Mouse (Mus musculus): ENCODE results near the gene Cwc15. TPM values are rescaled to one million over a fixed set of nuclear protein-coding genes. Genes with fewer than 3 reads are reported as not detected.
A peak's percentile ranks its signal among the peaks of the same experiment; 100 is the strongest.
"Not testable (repeated sequence)": the region's sequence is repeated elsewhere in the genome, so short reads cannot be mapped to it uniquely, and the experiment has no call there.

Gene Cwc15
- 15.3 and 18.9 TPM in 2 replicates for polyA plus RNA-seq (2012; rRNA removed)

DNA sequence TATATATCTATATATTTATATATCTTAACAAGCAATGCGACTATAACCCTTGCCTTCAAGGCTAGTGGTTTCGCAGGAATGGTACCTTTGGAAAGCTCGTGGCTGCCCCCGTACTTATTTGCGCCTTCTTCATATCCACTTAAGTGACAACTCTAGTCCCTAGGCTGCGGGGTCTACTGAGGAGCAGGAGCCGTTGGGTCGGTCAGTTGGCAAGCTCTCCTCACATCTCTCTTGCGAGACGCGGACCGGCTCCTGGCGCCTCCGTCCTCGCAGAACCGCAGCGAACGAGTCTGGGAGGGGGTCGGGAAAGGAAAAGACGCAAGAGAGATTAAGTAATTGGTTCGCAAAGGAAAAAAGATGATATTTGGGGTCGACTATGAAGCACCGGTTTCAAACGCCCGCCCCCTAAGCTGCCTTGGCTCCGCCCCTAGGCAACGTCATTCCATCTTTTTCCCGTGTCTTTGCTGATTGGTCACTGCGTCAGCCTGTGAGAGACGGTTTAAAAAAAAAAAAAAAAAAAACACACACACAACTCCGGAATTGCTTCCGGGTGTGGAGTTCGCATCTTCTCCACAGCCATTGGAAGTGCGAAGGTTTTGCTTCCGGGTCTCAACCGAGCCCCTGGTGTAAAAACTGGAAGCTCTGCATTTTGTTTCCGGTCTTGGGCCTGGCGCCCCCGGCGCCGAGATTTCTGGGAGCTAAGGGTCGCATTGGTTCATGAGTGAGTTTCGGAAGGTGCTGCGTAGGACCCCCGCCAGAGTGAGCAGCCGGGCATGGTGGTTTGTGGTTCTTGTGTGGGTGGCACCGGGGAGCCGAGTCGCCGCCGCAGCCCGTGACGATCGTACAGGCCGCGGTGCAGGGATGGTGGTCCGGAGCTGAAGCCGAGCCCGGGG is at the start of gene Cwc15, which contains the start of gene Kdm4d:
Gene Cwc15, plus strand, starts transcription at position 595 of the 893 bp plus-strand sequence.
Gene Kdm4d, minus strand, starts transcription at position 460 of the 893 bp plus-strand sequence.
- DNase-seq (ENCODE audit: low read depth, low spot score) = peak; percentile 97
- WGBS = 1% methylated on average over 59 of the region's 59 CpGs

DNA sequence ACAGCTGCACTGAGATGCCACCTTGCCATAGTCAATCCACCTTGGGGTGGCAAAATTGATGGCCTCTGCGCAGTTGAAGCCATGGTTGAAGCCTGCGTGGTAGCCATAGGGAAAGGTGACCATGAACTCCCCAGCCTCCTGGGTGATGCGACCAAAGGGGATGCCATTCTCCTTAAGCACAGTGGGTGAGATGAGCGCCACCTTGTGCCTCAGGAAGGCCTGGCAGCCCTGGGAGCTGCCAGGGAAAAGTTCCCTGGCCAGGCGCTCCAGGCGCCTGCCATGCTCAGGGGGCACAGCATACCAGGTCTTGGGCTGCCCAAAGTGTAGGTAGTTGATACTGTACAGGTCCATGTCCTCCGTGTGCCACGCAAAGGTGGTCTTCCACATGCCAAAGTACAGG is 49.3 kb upstream of the Cwc15 start:
- WGBS = 61% methylated on average over 8 of the region's 8 CpGs
- not testable (repeated sequence) for DNase-seq (ENCODE audit: low read depth, low spot score)

DNA sequence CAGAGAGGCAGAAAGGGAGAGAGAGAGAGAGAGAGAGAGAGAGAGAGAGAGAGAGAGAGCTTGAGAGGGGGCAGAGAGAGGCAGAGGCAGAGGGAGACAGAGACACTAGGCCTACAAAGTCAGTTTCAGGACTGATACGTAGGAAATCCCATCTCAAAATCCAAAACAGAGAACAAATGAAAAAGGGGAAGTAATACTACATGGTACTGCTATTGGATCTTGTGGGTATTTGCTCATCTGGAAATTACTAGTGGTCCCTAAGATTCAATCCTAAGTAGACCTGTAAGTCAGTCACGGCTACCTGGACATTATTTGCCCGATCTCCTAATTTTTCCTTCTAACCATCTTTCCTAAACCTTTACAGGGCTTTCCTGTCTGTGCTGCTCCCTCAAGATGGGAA is 44.1 kb upstream of the Cwc15 start:
- no peak for DNase-seq (ENCODE audit: low read depth, low spot score)
- WGBS = 86% methylated on average over 3 of the region's 3 CpGs

DNA sequence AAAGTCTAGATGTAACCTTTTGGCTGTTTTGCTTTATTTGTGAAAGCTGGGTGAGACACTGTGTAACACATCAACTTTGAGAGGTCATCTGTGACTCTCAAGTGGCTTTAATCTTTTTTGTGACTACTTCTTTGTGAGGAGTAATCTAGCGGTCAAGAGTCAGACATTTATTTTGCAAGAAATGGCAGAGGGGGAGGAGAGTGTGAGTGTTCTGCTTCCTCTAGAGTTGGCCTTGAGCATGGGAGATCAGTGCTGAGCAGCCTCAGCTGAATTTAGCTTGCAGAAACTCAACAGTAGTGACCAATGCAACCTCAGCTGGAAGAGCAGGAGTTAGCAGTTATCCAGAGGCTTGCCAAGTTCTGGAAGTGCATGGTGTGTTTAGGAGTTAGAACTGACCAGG is 37.9 kb upstream of the Cwc15 start:
- 90% methylated on average over 1 of the region's 1 CpGs for WGBS
- not testable (repeated sequence) for DNase-seq (ENCODE audit: low read depth, low spot score)

DNA sequence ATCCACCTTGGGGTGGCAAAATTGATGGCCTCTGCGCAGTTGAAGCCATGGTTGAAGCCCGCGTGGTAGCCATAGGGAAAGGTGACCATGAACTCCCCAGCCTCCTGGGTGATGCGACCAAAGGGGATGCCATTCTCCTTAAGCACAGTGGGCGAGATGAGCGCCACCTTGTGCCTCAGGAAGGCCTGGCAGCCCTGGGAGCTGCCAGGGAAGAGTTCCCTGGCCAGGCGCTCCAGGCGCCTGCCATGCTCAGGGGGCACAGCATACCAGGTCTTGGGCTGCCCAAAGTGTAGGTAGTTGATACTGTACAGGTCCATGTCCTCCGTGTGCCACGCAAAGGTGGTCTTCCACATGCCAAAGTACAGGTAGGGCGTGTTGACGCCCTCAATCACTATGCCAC is 36.7 kb upstream of the Cwc15 start:
- WGBS = 81% methylated on average over 12 of the region's 12 CpGs
- DNase-seq (ENCODE audit: low read depth, low spot score) = not testable (repeated sequence)

DNA sequence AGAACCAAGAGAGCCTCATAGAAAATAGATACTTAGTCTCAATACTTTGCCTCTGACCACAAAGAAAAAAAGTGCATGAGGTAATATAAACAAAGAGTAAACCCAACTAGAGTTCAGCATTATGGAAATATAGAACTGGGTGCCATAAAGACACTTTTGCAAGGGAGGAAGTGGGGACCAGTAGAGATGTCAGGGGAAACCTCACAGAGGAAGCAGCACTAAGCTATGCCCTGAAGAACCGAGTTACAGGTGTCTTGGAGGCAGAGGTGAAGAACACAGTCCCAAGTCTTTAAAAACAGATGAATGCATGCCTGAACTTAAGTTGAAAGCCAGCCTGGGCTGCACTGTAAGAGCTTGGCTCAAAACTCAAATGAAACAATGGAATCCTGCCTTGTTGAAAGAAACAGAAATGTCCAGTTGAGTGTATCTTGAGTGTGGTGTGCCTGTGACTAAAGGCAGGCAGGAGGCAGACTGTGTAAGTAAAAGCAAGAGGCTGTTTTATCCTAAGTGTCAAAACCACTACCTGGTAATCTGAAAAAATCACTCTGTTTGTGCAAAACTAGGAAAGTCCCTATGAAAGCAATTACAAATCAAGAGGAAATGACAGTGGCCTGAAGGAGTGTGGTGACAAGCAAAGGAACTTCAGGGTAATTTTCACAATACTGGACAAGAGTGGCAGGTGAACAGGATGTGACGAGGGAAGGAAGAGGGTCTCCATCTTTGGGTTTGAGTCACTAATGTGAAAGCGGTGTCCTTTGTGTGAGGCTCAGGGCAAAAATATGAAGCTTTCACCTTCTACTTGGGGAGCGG is 1.3 kb upstream of the Cwc15 start:
- DNase-seq (ENCODE audit: low read depth, low spot score) = no peak
- 78% methylated on average over 4 of the region's 4 CpGs for WGBS

DNA sequence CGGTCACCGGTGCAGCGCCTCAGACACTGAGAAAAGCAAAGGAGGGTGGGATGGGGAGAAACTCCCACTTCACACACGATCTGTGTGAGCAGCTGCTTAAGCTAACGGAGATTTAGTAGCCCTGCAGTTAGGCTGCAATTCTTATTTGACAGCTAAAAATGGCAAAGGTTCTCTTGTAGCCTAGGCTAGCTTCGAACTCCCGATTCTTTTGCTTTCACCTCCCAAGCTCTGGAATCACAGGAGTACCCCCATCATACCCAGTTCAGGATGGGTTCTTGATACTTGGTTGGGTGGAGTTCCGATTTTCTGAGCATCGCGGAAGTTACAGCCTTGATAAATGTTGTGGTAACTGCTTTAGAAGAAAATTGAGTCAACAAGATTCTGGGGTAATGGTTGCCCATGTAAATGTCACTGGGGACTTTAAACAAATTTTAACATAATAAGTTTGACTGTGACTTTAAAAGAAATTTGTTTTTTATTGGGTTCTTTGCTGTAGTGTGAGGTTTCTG is 553 bp downstream of the Cwc15 start:
- no peak for DNase-seq (ENCODE audit: low read depth, low spot score)
- 2% methylated on average over 10 of the region's 10 CpGs for WGBS

DNA sequence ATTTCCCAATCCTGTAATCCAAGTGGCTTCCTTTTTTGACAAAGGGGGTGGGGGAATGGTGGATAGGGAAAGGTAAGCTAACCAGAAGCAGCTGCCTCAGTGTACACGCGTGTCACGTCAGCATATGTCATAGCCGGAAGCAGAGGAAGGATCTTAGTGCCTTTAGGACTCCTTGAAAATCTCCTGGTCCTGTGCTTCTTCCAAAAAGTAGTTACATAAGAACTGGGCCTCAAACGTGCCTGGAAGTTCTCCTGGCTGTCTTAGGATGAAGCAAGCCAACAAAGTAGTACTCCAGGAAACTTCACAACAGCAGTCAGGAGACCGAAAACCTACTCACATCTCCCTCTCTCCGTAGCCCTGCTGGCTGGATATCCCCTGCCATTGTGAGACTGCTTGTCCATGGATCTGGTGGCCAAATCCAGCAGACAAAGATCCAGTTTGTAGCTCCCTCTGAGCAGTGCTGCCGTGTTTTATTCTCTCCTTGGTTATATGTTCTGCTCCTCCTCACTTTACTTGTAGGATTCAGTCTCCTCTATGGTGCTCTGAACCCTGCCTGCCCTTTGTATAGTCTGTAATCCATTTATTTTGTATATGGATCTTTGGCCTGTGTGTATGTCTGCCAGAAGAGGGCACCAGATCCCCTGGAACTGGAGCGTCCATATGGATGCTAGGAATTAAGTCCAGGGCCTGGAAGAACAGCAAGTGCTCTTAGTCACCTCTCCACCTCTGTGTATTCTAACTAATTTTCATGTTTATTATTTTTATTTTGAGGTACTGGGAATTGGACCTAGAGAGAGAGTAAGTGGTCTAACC is 12.4 kb downstream of the Cwc15 start:
- DNase-seq (ENCODE audit: low read depth, low spot score) = no peak
- 72% methylated on average over 9 of the region's 9 CpGs for WGBS

DNA sequence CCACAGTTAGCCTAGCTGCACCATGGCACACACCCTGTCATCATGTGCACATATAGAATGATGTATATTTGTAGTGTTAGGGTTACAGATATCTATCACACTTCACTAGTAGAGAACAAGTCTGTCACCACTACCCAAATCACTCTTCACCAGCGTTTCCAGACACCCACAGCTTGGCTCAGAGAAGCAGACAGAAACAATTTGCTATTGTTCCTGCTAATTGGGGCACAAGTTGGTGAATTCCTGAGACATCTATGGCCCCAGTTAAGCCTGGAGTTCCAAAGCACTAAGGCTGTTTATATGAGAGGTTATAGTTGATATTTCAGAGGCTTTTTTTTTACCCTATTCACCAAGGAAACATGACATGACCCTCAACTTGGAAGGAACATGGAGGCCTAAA is 16.9 kb downstream of the Cwc15 start:
- DNase-seq (ENCODE audit: low read depth, low spot score) = no peak
- WGBS = 51% methylated on average over 1 of the region's 1 CpGs

DNA sequence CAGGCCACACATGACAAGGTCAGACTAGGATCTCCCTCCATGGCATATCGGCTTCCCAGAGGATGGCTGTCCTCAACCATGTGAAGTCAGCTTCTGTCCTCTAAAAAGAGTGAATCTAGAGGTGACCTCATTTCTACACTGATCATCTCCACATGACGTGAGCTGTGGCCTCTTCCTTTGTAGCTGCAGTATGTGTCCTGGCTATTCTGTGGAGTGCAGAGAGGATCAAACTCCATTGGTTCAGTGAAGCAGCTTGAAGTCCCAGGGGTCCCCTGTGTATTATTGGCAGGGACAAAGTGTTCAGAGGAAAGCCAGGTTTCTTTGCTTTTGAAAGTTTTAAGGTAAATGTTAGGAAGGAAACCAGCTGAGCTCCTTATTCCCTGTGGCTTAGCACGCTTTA is 17.7 kb downstream of the Cwc15 start:
- WGBS = 84% methylated on average over 3 of the region's 3 CpGs
- no peak for DNase-seq (ENCODE audit: low read depth, low spot score)

DNA sequence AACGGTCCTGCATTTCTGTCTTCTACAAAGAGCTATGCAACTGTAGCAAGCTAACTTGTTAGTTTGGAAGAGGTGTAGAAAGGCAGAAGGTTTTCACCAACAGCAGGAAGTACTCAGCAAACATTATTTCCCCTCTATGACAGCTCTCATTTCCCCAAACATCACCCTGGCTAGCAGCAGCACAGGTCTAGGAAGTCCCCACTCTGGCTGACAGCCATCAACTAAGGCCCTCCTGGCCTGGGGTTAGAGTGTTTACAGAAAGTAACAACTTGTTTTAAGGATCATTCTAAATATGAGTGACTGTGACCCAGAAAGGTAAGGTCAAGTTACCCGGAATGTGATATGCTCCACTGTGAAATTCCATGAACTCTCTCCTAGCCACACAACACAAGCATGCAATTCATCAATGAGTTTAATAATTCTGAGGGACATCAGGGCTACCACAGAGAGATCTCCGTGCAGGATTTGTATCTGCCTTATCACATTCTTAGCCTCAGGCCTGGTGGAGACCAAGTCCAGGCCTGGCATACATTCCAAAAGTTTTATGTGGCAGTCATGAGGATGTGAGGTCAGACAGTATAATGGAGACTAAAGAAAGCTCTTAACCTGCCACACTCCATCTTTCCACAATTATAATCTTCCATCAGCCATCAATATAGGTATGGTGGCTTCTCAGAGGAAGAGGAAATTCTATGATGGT is 20.7 kb downstream of the Cwc15 start:
- no peak for DNase-seq (ENCODE audit: low read depth, low spot score)
- WGBS = 55% methylated on average over 3 of the region's 3 CpGs

DNA sequence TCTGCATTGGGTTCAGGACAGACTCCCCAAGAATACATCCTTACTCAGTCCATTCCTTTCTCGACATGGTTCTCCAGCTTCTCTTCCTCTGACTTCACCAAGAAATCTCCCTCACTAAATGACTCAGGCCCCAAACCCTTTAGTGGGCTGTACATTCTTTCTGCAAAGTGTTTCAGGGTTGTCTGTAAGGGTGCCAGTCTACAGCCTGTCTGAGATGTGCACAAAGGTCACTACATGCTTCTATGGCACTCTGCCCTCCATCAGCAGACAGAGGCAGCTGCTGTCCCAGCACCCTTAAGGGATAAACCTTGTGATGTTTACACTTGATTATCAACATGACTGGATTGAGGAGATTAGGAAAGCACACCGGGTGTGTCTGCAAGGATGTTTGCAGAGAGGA is 21.3 kb downstream of the Cwc15 start:
- 24% methylated on average over 2 of the region's 2 CpGs for WGBS
- no peak for DNase-seq (ENCODE audit: low read depth, low spot score)

DNA sequence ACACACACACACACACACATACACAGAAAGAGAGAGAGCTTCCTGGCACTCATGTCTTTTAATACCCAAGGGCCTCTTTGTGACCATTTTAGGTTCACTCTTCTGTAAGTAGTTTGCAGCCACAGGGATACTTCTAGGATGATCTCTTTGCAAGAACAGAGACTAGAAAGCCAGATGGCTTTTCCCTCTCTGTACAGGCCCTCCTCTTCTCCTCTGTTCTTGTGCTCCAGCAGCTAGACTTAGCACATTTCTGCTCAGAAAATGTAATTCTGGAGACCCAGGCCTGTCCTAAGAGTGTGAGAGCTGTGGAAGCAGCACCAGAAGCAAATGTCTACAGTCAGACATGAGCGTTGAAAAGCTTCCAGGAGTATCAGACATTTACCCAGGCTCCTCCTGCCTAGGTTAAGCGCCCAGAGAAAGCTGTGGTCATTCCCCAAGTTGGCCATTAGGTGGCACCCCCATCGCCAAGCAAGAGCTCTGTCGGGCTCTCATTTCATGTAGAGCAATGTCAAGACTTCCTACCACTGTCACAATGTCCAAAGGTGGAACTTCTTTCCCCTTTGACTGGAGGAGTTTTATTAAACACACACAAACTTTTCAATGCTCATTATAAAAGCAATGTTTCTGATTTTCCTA is 23.1 kb downstream of the Cwc15 start:
- DNase-seq (ENCODE audit: low read depth, low spot score) = peak; percentile 36
- WGBS = 0% methylated on average over 4 of the region's 4 CpGs

DNA sequence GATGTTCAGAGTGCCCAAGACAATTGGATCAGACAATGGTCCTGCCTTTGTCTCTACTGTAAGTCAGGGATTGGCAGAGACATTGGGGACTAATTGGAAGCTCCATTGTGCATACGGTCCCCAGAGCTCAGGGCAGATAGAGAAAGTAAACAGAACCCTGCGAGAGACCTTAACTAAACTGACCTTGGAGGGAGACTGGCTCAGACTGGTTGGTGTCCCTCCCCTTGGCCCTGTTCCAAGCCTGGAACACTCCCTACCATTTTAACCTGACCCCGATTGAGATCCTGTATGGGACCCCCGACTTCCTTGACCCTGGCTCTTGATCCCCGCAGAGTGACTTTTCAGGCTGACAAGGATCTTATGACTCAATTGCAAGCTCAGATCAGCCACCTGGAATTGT is 29.6 kb downstream of the Cwc15 start:
- DNase-seq (ENCODE audit: low read depth, low spot score) = no peak
- WGBS = 30% methylated on average over 5 of the region's 5 CpGs

DNA sequence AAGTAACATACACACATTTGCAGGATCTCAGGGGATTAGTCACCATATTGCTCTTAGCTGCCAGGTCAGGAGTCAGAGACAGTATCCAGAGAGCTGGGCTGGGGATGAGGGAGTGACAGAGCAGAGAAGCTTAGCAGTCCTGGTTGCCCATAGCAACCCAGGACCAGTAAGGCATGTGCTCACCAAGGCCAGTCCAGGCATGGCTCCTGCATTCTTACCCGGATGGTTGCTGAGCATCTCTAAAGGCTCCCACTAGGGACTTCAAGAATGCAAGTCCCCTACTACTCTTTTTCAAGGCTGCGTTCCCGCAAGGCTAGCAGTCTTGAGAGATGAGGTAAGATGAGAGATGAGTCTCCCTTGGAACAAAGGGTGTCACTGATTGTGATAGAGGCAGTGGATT is 31.9 kb downstream of the Cwc15 start:
- WGBS = 61% methylated on average over 3 of the region's 3 CpGs

DNA sequence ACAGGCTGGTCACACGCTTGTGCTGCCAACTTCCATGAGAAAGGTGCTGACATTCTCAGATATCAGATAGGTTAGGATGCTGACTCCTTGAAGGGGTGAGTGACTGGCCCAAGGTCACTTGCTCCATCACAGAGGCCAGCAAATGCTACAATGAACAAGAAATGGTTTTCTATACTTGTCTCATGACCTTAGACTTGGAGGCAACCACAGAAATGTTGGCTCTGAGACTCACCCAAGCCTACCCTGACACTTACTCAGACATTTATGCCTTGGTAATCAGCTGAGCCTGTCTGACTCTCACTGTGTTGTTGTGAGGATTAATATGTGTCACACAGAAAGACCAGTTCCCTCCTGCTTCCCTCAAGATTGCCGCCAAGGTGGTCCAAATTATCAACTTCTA is 33.2 kb downstream of the Cwc15 start:
- 97% methylated on average over 2 of the region's 2 CpGs for WGBS
- DNase-seq (ENCODE audit: low read depth, low spot score) = no peak

More for the DNA sequence above, 31.9 kb downstream of the Cwc15 start:
- no peak for DNase-seq (ENCODE audit: low read depth, low spot score)

DNA sequence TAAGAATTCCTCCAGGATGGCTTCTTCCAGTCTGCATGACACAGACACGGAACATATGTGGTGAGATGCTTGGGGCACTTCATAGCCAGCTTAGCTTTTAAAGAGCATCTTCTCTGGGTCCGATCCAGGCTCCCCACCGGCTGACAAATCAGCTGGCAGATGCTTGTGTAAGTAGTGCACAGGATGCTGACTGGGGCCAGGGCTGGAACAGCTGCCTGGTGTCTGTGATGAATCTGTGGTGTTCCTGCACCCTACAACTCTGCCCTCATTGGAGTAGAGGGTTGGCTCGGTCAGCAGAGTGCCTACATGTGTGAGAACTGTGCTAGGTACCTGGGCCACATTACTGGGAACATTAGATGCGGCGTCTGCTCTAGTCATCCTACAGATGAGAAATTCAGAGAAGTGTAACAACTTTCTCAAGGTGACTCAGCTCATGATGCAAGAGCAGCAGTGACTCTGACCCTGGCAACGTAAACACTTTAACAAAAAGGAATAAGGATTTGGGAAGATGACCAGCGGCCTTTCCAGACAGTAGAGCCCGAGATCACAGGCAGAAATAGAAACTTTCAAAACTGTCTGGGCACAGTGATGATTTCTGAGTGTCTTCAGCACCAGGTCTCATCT is 34.5 kb downstream of the Cwc15 start:
- 75% methylated on average over 9 of the region's 9 CpGs for WGBS
- DNase-seq (ENCODE audit: low read depth, low spot score) = no peak

Measured in large intestine, adult 2 months (tissue).